Mouse (Mus musculus) heart, adult 2 months (tissue): Measurements from ENCODE around the gene Golph3l.

Experiments
- CTCF ChIP-seq: fragments of 200-600 bp; IDR thresholded peaks from 2 replicates; pipeline ENCODE4 v1.8.1; 2022; ENCODE audit warnings: antibody characterized with exemption, mild to moderate bottlenecking, moderate library complexity
- EP300 ChIP-seq: fragments of 200-500 bp; IDR thresholded peaks from 2 replicates; pipeline ENCODE4 v1.6.1; 2011; ENCODE audit warnings: low read depth, low read length, control low read depth; ENCODE audit not compliant: insufficient read depth
- POLR2A ChIP-seq: fragments of 200-500 bp; IDR thresholded peaks from 2 replicates; pipeline ENCODE4 v1.6.1; 2011; ENCODE audit warnings: mild to moderate bottlenecking, low read depth, low read length, control low read depth; ENCODE audit not compliant: insufficient read depth

DNA sequence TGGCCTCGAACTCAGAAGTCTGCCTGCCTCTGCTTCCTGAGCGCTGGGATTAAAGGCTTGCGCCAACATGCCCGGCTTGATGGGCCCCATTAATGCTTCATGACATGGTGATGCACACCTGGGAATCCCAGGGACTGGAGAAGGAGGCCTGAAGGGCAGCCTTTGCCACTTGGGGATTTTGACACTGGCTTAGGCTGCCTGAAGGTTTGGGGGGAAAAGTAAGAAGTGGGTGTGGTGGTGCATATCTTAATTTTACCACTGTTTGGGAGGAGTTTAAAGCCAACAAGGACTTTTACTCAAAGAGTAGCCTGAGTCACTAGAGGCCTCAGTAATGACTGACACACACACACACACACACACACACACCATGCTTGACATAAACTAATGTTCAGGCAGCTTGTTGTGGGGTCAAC, 76.2 kb downstream of the Golph3l start:
- TF ChIP-seq CTCF (no peak), EP300 (no peak), POLR2A (no peak)
